Mouse (Mus musculus) granulocyte monocyte progenitor cell, adult 5-6 weeks (primary cell): Measurements from ENCODE around the gene Lyrm7. TPM values are rescaled to one million over a fixed set of nuclear protein-coding genes. Genes with fewer than 3 reads are reported as not detected.

Source experiments
- total RNA-seq, 2 experiments: library from RNA; stranded (forward) in 1 of 2; stranded (reverse) in 1 of 2; fragments of 200-712, 200-1000 nt in 1 of 2; fragments of >200 nt in 1 of 2; fragmentation: Nextera tagmentation in 1 of 2; gene quantifications; 2 replicates each; pipeline ENCODE4 v1.2.3; 2014 to 2017

Gene Lyrm7
- total RNA-seq, 2 experiments from 2014 or later, result 2.0 to 4.0 TPM

Other genes with a start within 250 kb of the Lyrm7 start
- 41.6 and 47.5 TPM in 2 replicates for gene Cdc42se2, start 73.2 kb downstream of the Lyrm7 start, total RNA-seq (2014; fragmentation: Nextera tagmentation)
- gene Cdc42se2, start 73.2 kb downstream of the Lyrm7 start, total RNA-seq (2017), result 48.0 and 48.6 TPM in 2 replicates
- 686 and 699 TPM in 2 replicates for gene Hint1, start 5.5 kb upstream of the Lyrm7 start, total RNA-seq (2014; fragmentation: Nextera tagmentation)
- 600 and 654 TPM in 2 replicates for gene Hint1, start 5.5 kb upstream of the Lyrm7 start, total RNA-seq (2017)
- gene Gpx3, start 41.5 kb upstream of the Lyrm7 start, total RNA-seq (2014; fragmentation: Nextera tagmentation), result 24.9 and 29.6 TPM in 2 replicates
- gene Gpx3, start 41.5 kb upstream of the Lyrm7 start, total RNA-seq (2017), result 1.6 and 4.0 TPM in 2 replicates
- gene Tnip1, start 102.0 kb upstream of the Lyrm7 start, total RNA-seq (2014; fragmentation: Nextera tagmentation), result 27.7 and 48.9 TPM in 2 replicates
- 25.3 and 28.0 TPM in 2 replicates for gene Tnip1, start 102.0 kb upstream of the Lyrm7 start, total RNA-seq (2017)
- gene Anxa6, start 172.5 kb upstream of the Lyrm7 start, total RNA-seq (2014; fragmentation: Nextera tagmentation), result 61.0 and 65.6 TPM in 2 replicates
- gene Anxa6, start 172.5 kb upstream of the Lyrm7 start, total RNA-seq (2017), result 70.8 and 77.7 TPM in 2 replicates
- gene Ccdc69, start 217.2 kb upstream of the Lyrm7 start, total RNA-seq (2014; fragmentation: Nextera tagmentation), result 16.8 and 18.9 TPM in 2 replicates
- gene Ccdc69, start 217.2 kb upstream of the Lyrm7 start, total RNA-seq (2017), result 21.1 and 22.7 TPM in 2 replicates
- 84.3 and 86.4 TPM in 2 replicates for gene Gm2a, start 237.2 kb upstream of the Lyrm7 start, total RNA-seq (2014; fragmentation: Nextera tagmentation)
- 61.3 and 72.4 TPM in 2 replicates for gene Gm2a, start 237.2 kb upstream of the Lyrm7 start, total RNA-seq (2017)